Mouse (Mus musculus): ENCODE measurements around the gene Hif3a.

DNA sequence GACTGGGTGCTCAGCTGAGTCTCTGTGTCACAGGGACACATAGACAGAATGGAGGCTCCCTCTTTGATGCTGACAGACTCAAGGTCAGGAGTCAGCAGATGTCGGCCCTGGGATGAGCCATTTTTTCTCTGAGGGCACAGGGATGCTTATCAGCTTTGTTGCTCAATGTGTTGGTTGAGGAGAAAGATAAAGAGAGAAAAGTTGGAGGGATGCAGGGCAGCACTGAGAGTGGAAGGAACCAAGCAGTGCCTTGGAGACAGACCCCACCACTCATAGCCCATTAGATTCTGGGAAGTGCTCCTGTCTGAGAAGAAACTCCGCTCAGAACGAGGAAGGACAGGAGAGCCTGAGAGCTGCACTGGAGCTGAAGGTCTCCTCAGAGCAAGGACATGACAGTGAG is 25.5 kb upstream of the Hif3a start:
- TF ChIP-seq CTCF (IDR thresholded peaks at IDR 0.05; ENCODE audit: borderline replicate concordance, control insufficient read depth, extremely low read depth, insufficient read depth, low read length, poor library complexity) (no peak), POLR2A (IDR thresholded peaks at IDR 0.05; ENCODE audit: control insufficient read depth, extremely low read depth, insufficient read depth, low read length, poor library complexity) (no peak)
